Mouse (Mus musculus): Measurements from ENCODE around the gene Stxbp5. TPM values are rescaled to one million over a fixed set of nuclear protein-coding genes. Genes with fewer than 3 reads are reported as not detected.

Gene Stxbp5
- polyA plus RNA-seq, 1 experiment from 2014 or later: 6.0 TPM

GRCm38 (mm10) chr10:9846408-9846807, 54.5 kb downstream of the Stxbp5 start:
- 95% methylated on average over 4 of the region's 4 CpGs for WGBS

GRCm38 (mm10) chr10:9839408-9839807, 61.5 kb downstream of the Stxbp5 start:
- Histone ChIP-seq H3K4me1 (no peaks in the 10 kb centered on the region), H3K9me3 (replicated peaks) (no peaks in the 10 kb centered on the region), H3K9ac (no peak overlapping the region), H3K36me3 (ENCODE audit: poor library complexity, severe bottlenecking) (no peaks in the 10 kb centered on the region; the same call in 1 of the 2 replicates), H3K4me3 (no peak overlapping the region), H3K4me2 (no peak overlapping the region), H3K27ac (no peak overlapping the region), H3K27me3 (no peaks in the 10 kb centered on the region)
- no peak for ATAC-seq
- 62% methylated on average over 7 of the region's 7 CpGs for WGBS

More at GRCm38 (mm10) chr10:9846408-9846807, 54.5 kb downstream of the Stxbp5 start:
- Histone ChIP-seq H3K9ac (no peak overlapping the region), H3K27ac (no peak overlapping the region), H3K36me3 (ENCODE audit: poor library complexity, severe bottlenecking) (peaks cover 10% of the 10 kb centered on the region), H3K9me3 (replicated peaks) (no peaks in the 10 kb centered on the region), H3K27me3 (no peaks in the 10 kb centered on the region), H3K4me2 (no peak overlapping the region), H3K4me1 (no peaks in the 10 kb centered on the region), H3K4me3 (no peak overlapping the region)
- ATAC-seq: 0 out of 2 replicates have a peak, but pooled peaks have one; percentile 24

GRCm38 (mm10) chr10:9834986-9835385, 65.9 kb downstream of the Stxbp5 start:
- Histone ChIP-seq H3K4me3 (no peak overlapping the region), H3K27ac (no peak overlapping the region), H3K9ac (no peak overlapping the region), H3K4me1 (no peaks in the 10 kb centered on the region), H3K27me3 (no peaks in the 10 kb centered on the region), H3K36me3 (ENCODE audit: poor library complexity, severe bottlenecking) (no peaks in the 10 kb centered on the region; the same call in 1 of the 2 replicates), H3K4me2 (no peak overlapping the region), H3K9me3 (replicated peaks) (no peaks in the 10 kb centered on the region)
- ATAC-seq: no peak
- 82% methylated on average over 4 of the region's 4 CpGs for WGBS

GRCm38 (mm10) chr10:9832937-9833336, 67.9 kb downstream of the Stxbp5 start:
- WGBS: 90% methylated on average over 4 of the region's 4 CpGs
- Histone ChIP-seq H3K27me3 (no peaks in the 10 kb centered on the region), H3K4me1 (no peaks in the 10 kb centered on the region), H3K4me3 (no peak overlapping the region), H3K9ac (no peak overlapping the region), H3K4me2 (no peak overlapping the region), H3K9me3 (replicated peaks) (no peaks in the 10 kb centered on the region), H3K36me3 (ENCODE audit: poor library complexity, severe bottlenecking) (no peaks in the 10 kb centered on the region; the same call in 1 of the 2 replicates), H3K27ac (no peak overlapping the region)
- peak; percentile 71; the same call in 1 of the 2 replicates for ATAC-seq

- no peaks in the 10 kb centered on the region for H3K9me3 ChIP-seq (replicated peaks)
- no peak overlapping the region for H3K27ac ChIP-seq
- H3K4me2 ChIP-seq: no peak overlapping the region
- no peak overlapping the region for H3K4me3 ChIP-seq
- no peaks in the 10 kb centered on the region for H3K27me3 ChIP-seq
- ATAC-seq: no peak
- H3K4me1 ChIP-seq: no peaks in the 10 kb centered on the region
- H3K9ac ChIP-seq: no peak overlapping the region
- 86% methylated on average over 3 of the region's 3 CpGs for WGBS
- H3K36me3 ChIP-seq (ENCODE audit: poor library complexity, severe bottlenecking): no peaks in the 10 kb centered on the region
Measured at GRCm38 (mm10) chr10:9829744-9830143, 71.1 kb downstream of the Stxbp5 start.

GRCm38 (mm10) chr10:9821299-9821698, 79.6 kb downstream of the Stxbp5 start:
- Histone ChIP-seq H3K4me2 (no peak overlapping the region), H3K27ac (no peak overlapping the region), H3K4me3 (no peak overlapping the region), H3K9me3 (replicated peaks) (no peaks in the 10 kb centered on the region), H3K27me3 (no peaks in the 10 kb centered on the region), H3K9ac (no peak overlapping the region), H3K4me1 (no peaks in the 10 kb centered on the region), H3K36me3 (ENCODE audit: poor library complexity, severe bottlenecking) (no peaks in the 10 kb centered on the region)
- ATAC-seq: no peak
- WGBS: 65% methylated on average over 6 of the region's 6 CpGs

- Histone ChIP-seq H3K36me3 (ENCODE audit: poor library complexity, severe bottlenecking) (no peaks in the 10 kb centered on the region), H3K27me3 (no peaks in the 10 kb centered on the region), H3K4me2 (no peak overlapping the region), H3K4me1 (no peaks in the 10 kb centered on the region), H3K27ac (no peak overlapping the region), H3K9ac (no peak overlapping the region), H3K4me3 (no peak overlapping the region), H3K9me3 (replicated peaks) (no peaks in the 10 kb centered on the region)
- ATAC-seq: no peak
- WGBS: 92% methylated on average over 7 of the region's 7 CpGs
Measured at GRCm38 (mm10) chr10:9818574-9818973, 82.3 kb downstream of the Stxbp5 start.

GRCm38 (mm10) chr10:9813926-9814325, 87.0 kb downstream of the Stxbp5 start:
- no peaks in the 10 kb centered on the region for H3K27me3 ChIP-seq
- ATAC-seq: peak; percentile 90
- no peak overlapping the region for H3K27ac ChIP-seq
- no peak overlapping the region for H3K4me3 ChIP-seq
- H3K9ac ChIP-seq: no peak overlapping the region
- no peaks in the 10 kb centered on the region for H3K36me3 ChIP-seq (ENCODE audit: poor library complexity, severe bottlenecking)
- H3K4me2 ChIP-seq: no peak overlapping the region
- H3K9me3 ChIP-seq (replicated peaks): no peaks in the 10 kb centered on the region
- H3K4me1 ChIP-seq: no peaks in the 10 kb centered on the region
- WGBS: 75% methylated on average over 4 of the region's 4 CpGs

GRCm38 (mm10) chr10:9807596-9807995, 93.3 kb downstream of the Stxbp5 start:
- 81% methylated on average over 2 of the region's 2 CpGs for WGBS
- H3K4me2 ChIP-seq: no peak overlapping the region
- no peak overlapping the region for H3K4me3 ChIP-seq
- H3K27ac ChIP-seq: no peak overlapping the region
- H3K4me1 ChIP-seq: peaks cover 5% of the 10 kb centered on the region; the same call in 1 of the 2 replicates
- H3K9ac ChIP-seq: no peak overlapping the region
- no peak for ATAC-seq
- H3K27me3 ChIP-seq: no peaks in the 10 kb centered on the region
- H3K9me3 ChIP-seq (replicated peaks): no peaks in the 10 kb centered on the region
- H3K36me3 ChIP-seq (ENCODE audit: poor library complexity, severe bottlenecking): no peaks in the 10 kb centered on the region

- Histone ChIP-seq H3K27ac (no peak overlapping the region), H3K4me2 (no peak overlapping the region), H3K27me3 (no peaks in the 10 kb centered on the region), H3K36me3 (ENCODE audit: poor library complexity, severe bottlenecking) (no peaks in the 10 kb centered on the region), H3K4me1 (peaks cover 5% of the 10 kb centered on the region; the same call in 1 of the 2 replicates), H3K9me3 (replicated peaks) (no peaks in the 10 kb centered on the region), H3K9ac (no peak overlapping the region), H3K4me3 (no peak overlapping the region)
- WGBS: 32% methylated on average over 3 of the region's 3 CpGs
- peak; percentile 73 for ATAC-seq
Measured at GRCm38 (mm10) chr10:9805341-9805740, 95.5 kb downstream of the Stxbp5 start.

- Histone ChIP-seq H3K9me3 (replicated peaks) (no peaks in the 10 kb centered on the region), H3K4me3 (no peak overlapping the region), H3K4me1 (peaks cover 5% of the 10 kb centered on the region; the same call in 1 of the 2 replicates), H3K27ac (no peak overlapping the region), H3K27me3 (no peaks in the 10 kb centered on the region), H3K9ac (no peak overlapping the region), H3K36me3 (ENCODE audit: poor library complexity, severe bottlenecking) (peaks cover 6% of the 10 kb centered on the region; the same call in 1 of the 2 replicates), H3K4me2 (no peak overlapping the region)
- WGBS: 47% methylated on average over 2 of the region's 2 CpGs
- ATAC-seq: no peak
Measured at GRCm38 (mm10) chr10:9803126-9803525, 97.8 kb downstream of the Stxbp5 start.

- H3K27ac ChIP-seq: no peak overlapping the region
- 43% methylated on average over 1 of the region's 1 CpGs for WGBS
- H3K9me3 ChIP-seq (replicated peaks): no peaks in the 10 kb centered on the region
- H3K9ac ChIP-seq: no peak overlapping the region
- H3K4me2 ChIP-seq: no peak overlapping the region
- no peak for ATAC-seq
- H3K27me3 ChIP-seq: no peaks in the 10 kb centered on the region
- peaks cover 5% of the 10 kb centered on the region; the same call in 1 of the 2 replicates for H3K4me1 ChIP-seq
- no peak overlapping the region for H3K4me3 ChIP-seq
- peaks cover 21% of the 10 kb centered on the region for H3K36me3 ChIP-seq (ENCODE audit: poor library complexity, severe bottlenecking)
Measured at GRCm38 (mm10) chr10:9801571-9801970, 99.3 kb downstream of the Stxbp5 start.

GRCm38 (mm10) chr10:9799085-9799484, 101.8 kb downstream of the Stxbp5 start:
- Histone ChIP-seq H3K4me3 (no peak overlapping the region), H3K4me2 (no peak overlapping the region), H3K9ac (no peak overlapping the region), H3K4me1 (no peaks in the 10 kb centered on the region), H3K27me3 (no peaks in the 10 kb centered on the region), H3K27ac (no peak overlapping the region), H3K9me3 (replicated peaks) (no peaks in the 10 kb centered on the region), H3K36me3 (ENCODE audit: poor library complexity, severe bottlenecking) (peaks cover 25% of the 10 kb centered on the region)
- ATAC-seq: no peak
- WGBS: 88% methylated on average over 1 of the region's 1 CpGs

All from forebrain, embryonic 13.5 days (tissue).